Mouse (Mus musculus): ENCODE results near the gene Pard3.

GRCm38 (mm10) chr8:127243351-127243750 is 179.7 kb downstream of the Pard3 start:
- TF ChIP-seq CTCF (conservative IDR thresholded peaks at IDR 0.05; ENCODE audit: low read length) (no peak), NANOG (IDR thresholded peaks at IDR 0.05; ENCODE audit: borderline replicate concordance, low read length) (no peak)

All from E14TG2a.4 (cell line).